Mouse (Mus musculus): Measurements from ENCODE around the gene Tgif2.
"Not testable (repeated sequence)": the region's sequence is repeated elsewhere in the genome, so short reads cannot be mapped to it uniquely, and the experiment has no call there.

Tgif2 gene

GRCm38 (mm10) chr2:156843331-156843730 lies 3.5 kb downstream of the Tgif2 start:
- in situ Hi-C loops (cut with MboI, MseI): no loop called here

GRCm38 (mm10) chr2:156844715-156845114 lies 4.9 kb downstream of the Tgif2 start:
- in situ Hi-C loops (cut with MboI, MseI): no loop called here

- in situ Hi-C loops (cut with MboI, MseI): no loop called here
These were observed 7.8 kb downstream of the Tgif2 start for GRCm38 (mm10) chr2:156847653-156848052.

GRCm38 (mm10) chr2:156848526-156849182 lies 8.8 kb downstream of the Tgif2 start:
- in situ Hi-C loops (cut with MboI, MseI): no loop called here

GRCm38 (mm10) chr2:156850505-156850904 lies 10.7 kb downstream of the Tgif2 start:
- in situ Hi-C loops (cut with MboI, MseI): no loop called here

- in situ Hi-C loops (cut with MboI, MseI): not testable (repeated sequence)
These were observed 13.8 kb downstream of the Tgif2 start for GRCm38 (mm10) chr2:156853584-156853983.

GRCm38 (mm10) chr2:156853999-156854771 lies 14.4 kb downstream of the Tgif2 start:
- in situ Hi-C loops (cut with MboI, MseI): not testable (repeated sequence)

- in situ Hi-C loops (cut with MboI, MseI): no loop called here
These were observed 16.5 kb downstream of the Tgif2 start for GRCm38 (mm10) chr2:156856311-156856710.

- in situ Hi-C loops (cut with MboI, MseI): no loop called here
These were observed 17.6 kb downstream of the Tgif2 start for GRCm38 (mm10) chr2:156857385-156857791.

GRCm38 (mm10) chr2:156857835-156858234 lies 18.0 kb downstream of the Tgif2 start, which contains the start of gene 4930518I15Rik:
4930518I15Rik (minus strand) TSS chr2:156857946.
- in situ Hi-C loops (cut with MboI, MseI): no loop called here

GRCm38 (mm10) chr2:156858671-156859070 lies 18.9 kb downstream of the Tgif2 start:
- in situ Hi-C loops (cut with MboI, MseI): no loop called here

GRCm38 (mm10) chr2:156862041-156862717 lies 22.4 kb downstream of the Tgif2 start:
- in situ Hi-C loops (cut with MboI, MseI): no loop called here

GRCm38 (mm10) chr2:156862772-156863486 lies 23.1 kb downstream of the Tgif2 start, which contains the start of gene Rab5if:
Rab5if (plus strand) TSS chr2:156863128.
- in situ Hi-C loops (cut with MboI, MseI): no loop called here

GRCm38 (mm10) chr2:156863487-156864160 lies 23.8 kb downstream of the Tgif2 start:
- in situ Hi-C loops (cut with MboI, MseI): no loop called here

- in situ Hi-C loops (cut with MboI, MseI): no loop called here
These were observed 24.7 kb downstream of the Tgif2 start for GRCm38 (mm10) chr2:156864481-156864880.

GRCm38 (mm10) chr2:156868994-156869393 lies 29.2 kb downstream of the Tgif2 start:
- in situ Hi-C loops (cut with MboI, MseI): no loop called here

GRCm38 (mm10) chr2:156869554-156869953 lies 29.7 kb downstream of the Tgif2 start:
- in situ Hi-C loops (cut with MboI, MseI): no loop called here

GRCm38 (mm10) chr2:156870519-156870918 lies 30.7 kb downstream of the Tgif2 start:
- in situ Hi-C loops (cut with MboI, MseI): no loop called here

GRCm38 (mm10) chr2:156873629-156874028 lies 33.8 kb downstream of the Tgif2 start:
- in situ Hi-C loops (cut with MboI, MseI): no loop called here

- in situ Hi-C loops (cut with MboI, MseI): no loop called here
These were observed 34.4 kb downstream of the Tgif2 start for GRCm38 (mm10) chr2:156874047-156874759.

Measured in T-helper 2 cell (primary cell).